Mouse (Mus musculus) cortical plate, adult 2 months (tissue): ENCODE results near the gene Adarb1. TPM values are rescaled to one million over a fixed set of nuclear protein-coding genes. Genes with fewer than 3 reads are reported as not detected.

Experiments
- H3K27ac ChIP-seq: fragments of 200-500 bp; 2 replicates; pipeline ENCODE4 v1.5.1; 2012; ENCODE audit warnings: low read length, control low read depth, inconsistent platforms; ENCODE audit not compliant: insufficient read depth
- H3K4me1 ChIP-seq: fragments of 200-500 bp; 2 replicates; pipeline ENCODE4 v1.6.1; 2011; ENCODE audit warnings: low read length; ENCODE audit not compliant: control insufficient read depth, insufficient read depth
- H3K4me3 ChIP-seq: fragments of 200-500 bp; 2 replicates; pipeline ENCODE4 v1.5.1; 2011; ENCODE audit warnings: mild to moderate bottlenecking, low read length, control low read depth; ENCODE audit not compliant: insufficient read depth
- CTCF ChIP-seq: fragments of 200-500 bp; IDR thresholded peaks from 2 replicates; pipeline ENCODE4 v1.5.1; 2011; ENCODE audit warnings: mild to moderate bottlenecking, control low read depth, low read length; ENCODE audit not compliant: insufficient read depth; ENCODE audit errors: extremely low read depth
- POLR2A ChIP-seq: fragments of 200-500 bp; IDR thresholded peaks from 2 replicates; pipeline ENCODE4 v1.6.1; 2011; ENCODE audit warnings: mild to moderate bottlenecking, low read length, control low read depth; ENCODE audit not compliant: insufficient read depth; ENCODE audit errors: extremely low read depth
- polyA plus RNA-seq: library from polyadenylated mRNA; depleted of rRNA; stranded (reverse); fragments of >200 nt; gene quantifications from 2 replicates; pipeline ENCODE4 v1.2.3, GENCODE M21; 2012; rRNA removed

The Adarb1 gene
- polyA plus RNA-seq, 1 experiment, result 105 TPM

DNA sequence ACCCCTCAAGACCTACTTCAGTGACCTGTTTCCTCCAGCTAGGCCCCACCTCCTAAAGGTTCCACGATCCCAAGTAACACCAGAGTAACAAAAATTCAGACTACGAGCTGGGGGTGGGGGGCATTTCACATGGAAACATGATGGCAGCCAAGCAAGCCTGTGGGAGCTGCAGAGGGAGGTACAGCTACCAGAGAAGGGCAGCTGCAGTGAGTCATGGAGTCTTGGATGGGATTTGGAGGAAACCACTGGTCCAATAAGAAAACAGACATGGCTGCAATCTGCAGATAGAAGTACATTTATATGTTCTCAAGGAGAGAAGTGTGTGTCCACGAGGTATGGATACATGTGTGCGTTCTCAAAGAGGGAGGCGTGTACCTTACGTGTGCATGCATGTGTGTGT is 173.3 kb downstream of the Adarb1 start:
- no peaks in the 10 kb centered on the region for H3K4me1 ChIP-seq
- no peak overlapping the region for H3K4me3 ChIP-seq
- TF ChIP-seq POLR2A (no peak), CTCF (no peak)
- no peak overlapping the region for H3K27ac ChIP-seq

DNA sequence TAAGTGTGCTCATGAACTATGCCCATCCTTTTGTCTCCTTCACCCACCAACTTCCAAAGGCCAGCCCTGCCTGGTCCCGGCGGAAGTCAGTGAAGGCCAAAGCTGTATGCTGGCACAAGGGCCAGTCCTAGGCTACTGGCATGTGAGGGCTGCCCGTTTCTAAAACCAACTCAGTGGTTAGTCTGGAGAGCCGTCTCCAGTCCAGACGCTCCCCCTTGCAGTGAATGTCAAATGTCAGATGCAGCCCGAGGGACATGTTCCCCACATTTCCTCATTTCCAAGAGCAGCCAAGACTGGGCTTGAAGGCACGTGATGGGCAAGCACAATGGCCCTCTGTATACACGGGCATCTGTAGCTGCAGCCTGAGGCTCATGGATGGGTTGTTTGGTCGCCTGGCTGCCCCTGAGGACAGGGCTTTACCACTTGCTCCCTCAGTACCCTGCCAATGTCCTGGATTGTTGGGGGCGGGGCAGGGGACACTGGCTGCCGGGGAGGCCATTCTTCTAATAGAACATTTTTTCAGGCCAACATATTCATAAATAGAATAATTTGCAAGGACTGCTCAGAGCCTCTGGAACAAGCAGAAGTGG is 174.4 kb downstream of the Adarb1 start:
- Histone ChIP-seq H3K4me3 (no peak overlapping the region), H3K27ac (no peak overlapping the region), H3K4me1 (no peaks in the 10 kb centered on the region)
- no peak for TF ChIP-seq CTCF
- no peak for TF ChIP-seq POLR2A

- Histone ChIP-seq H3K4me1 (no peaks in the 10 kb centered on the region), H3K27ac (no peak overlapping the region), H3K4me3 (no peak overlapping the region)
- TF ChIP-seq CTCF (no peak), POLR2A (no peak)
These were observed 175.2 kb downstream of the Adarb1 start for GRCm38 (mm10) chr10:77242871-77243270.

DNA sequence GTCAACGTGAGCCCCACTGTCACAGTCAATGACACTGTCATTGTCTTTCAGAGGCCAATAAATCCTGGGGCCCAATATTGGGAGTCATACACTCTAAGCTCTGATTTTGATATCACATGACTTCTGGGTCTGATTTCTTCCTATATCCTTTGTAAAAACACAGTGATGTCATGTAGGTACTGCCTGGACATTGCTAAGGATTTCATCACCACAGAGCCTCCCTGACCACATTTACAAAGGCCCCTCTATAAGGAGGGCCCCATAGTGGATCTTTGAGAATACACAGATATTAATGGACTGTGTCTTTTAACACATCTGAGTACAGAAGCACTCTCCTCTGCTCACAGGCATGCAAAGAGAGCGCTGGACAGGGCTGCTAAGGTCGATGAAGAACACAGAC is 175.7 kb downstream of the Adarb1 start:
- Histone ChIP-seq H3K27ac (no peak overlapping the region), H3K4me1 (0 out of 2 replicates have a peak, but pooled peaks cover 3% of the 10 kb centered on the region), H3K4me3 (no peak overlapping the region)
- TF ChIP-seq POLR2A (no peak), CTCF (no peak)

DNA sequence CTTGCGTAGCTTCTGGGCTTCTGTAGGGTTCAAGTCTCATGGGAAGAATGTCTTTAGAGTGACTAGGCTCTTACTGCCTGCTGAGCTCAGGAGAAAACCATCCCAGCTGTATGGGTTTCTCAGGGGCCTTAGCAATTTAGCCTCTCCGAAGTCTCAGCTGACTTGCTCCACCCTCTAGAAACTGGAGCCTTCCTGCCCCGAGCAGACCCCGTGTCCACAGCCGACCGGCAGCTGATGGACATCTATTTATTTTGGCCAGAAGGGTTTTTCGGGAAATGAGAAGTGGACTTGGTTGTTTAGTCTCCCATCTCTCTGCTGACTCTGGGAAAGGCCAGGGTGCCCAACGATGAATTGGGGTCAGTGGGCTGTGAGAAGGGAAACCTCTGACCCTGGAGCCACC is 177.3 kb downstream of the Adarb1 start:
- TF ChIP-seq CTCF, result no peak
- no peak for TF ChIP-seq POLR2A
- Histone ChIP-seq H3K4me3 (no peak overlapping the region), H3K27ac (no peak overlapping the region), H3K4me1 (0 out of 2 replicates have a peak, but pooled peaks cover 3% of the 10 kb centered on the region)

Other genes starting within 250 kb of the Adarb1 start
- gene Pofut2, start 159.1 kb downstream of the Adarb1 start, polyA plus RNA-seq, result 30.5 and 30.6 TPM in 2 replicates
- 34.5 and 35.1 TPM in 2 replicates for gene Fam207a, start 97.5 kb upstream of the Adarb1 start, polyA plus RNA-seq
- gene Itgb2, start 112.0 kb upstream of the Adarb1 start, polyA plus RNA-seq, result 6.1 and 7.3 TPM in 2 replicates
- 111 and 113 TPM in 2 replicates for gene Pttg1ip, start 163.4 kb upstream of the Adarb1 start, polyA plus RNA-seq
- 270 and 272 TPM in 2 replicates for gene Sumo3, start 187.8 kb upstream of the Adarb1 start, polyA plus RNA-seq
- 9.3 TPM in 1 of 2 replicates, not detected in the other for gene Gm49325, start 187.9 kb upstream of the Adarb1 start, polyA plus RNA-seq
- 38.8 and 40.7 TPM in 2 replicates for gene Ube2g2, start 204.0 kb upstream of the Adarb1 start, polyA plus RNA-seq